Mouse (Mus musculus) skeletal muscle tissue, adult 2 months (tissue): ENCODE measurements around the gene Tfdp2.

Experiments used
- DNase-seq: peaks from one replicate; pipeline ENCODE4 v3.0.0-alpha.2; 2012; ENCODE audit warnings: low read depth, low spot score

The Tfdp2 gene

GRCm38 (mm10) chr9:96228285-96228684, 32.2 kb downstream of the Tfdp2 start:
- DNase-seq = no peak

GRCm38 (mm10) chr9:96230271-96230670, 34.2 kb downstream of the Tfdp2 start:
- no peak for DNase-seq

- no peak for DNase-seq
Measured at GRCm38 (mm10) chr9:96235477-96235876, 39.4 kb downstream of the Tfdp2 start.

GRCm38 (mm10) chr9:96237391-96237790, 41.3 kb downstream of the Tfdp2 start:
- DNase-seq = no peak

GRCm38 (mm10) chr9:96238286-96238685, 42.2 kb downstream of the Tfdp2 start:
- DNase-seq = no peak

GRCm38 (mm10) chr9:96241134-96242097, 45.3 kb downstream of the Tfdp2 start:
- peak; percentile 13 for DNase-seq

GRCm38 (mm10) chr9:96243915-96244314, 47.8 kb downstream of the Tfdp2 start:
- no peak for DNase-seq

- DNase-seq = no peak
Measured at GRCm38 (mm10) chr9:96254812-96255211, 58.7 kb downstream of the Tfdp2 start.

- DNase-seq = no peak
Measured at GRCm38 (mm10) chr9:96258478-96258877, 62.4 kb downstream of the Tfdp2 start.

GRCm38 (mm10) chr9:96259017-96259512, 63.0 kb downstream of the Tfdp2 start:
- peak; percentile 13 for DNase-seq

GRCm38 (mm10) chr9:96259753-96260520, 63.9 kb downstream of the Tfdp2 start:
- DNase-seq = no peak

- no peak for DNase-seq
Measured at GRCm38 (mm10) chr9:96261101-96261500, 65.0 kb downstream of the Tfdp2 start.

GRCm38 (mm10) chr9:96261980-96262379, 65.9 kb downstream of the Tfdp2 start:
- no peak for DNase-seq

- DNase-seq = no peak
Measured at GRCm38 (mm10) chr9:96266793-96267558, 70.9 kb downstream of the Tfdp2 start.

- no peak for DNase-seq
Measured at GRCm38 (mm10) chr9:96267559-96267948, 71.5 kb downstream of the Tfdp2 start.

- DNase-seq = no peak
Measured at GRCm38 (mm10) chr9:96269726-96270125, 73.7 kb downstream of the Tfdp2 start.

GRCm38 (mm10) chr9:96275543-96275942, 79.5 kb downstream of the Tfdp2 start:
- DNase-seq = no peak

GRCm38 (mm10) chr9:96281497-96281896, 85.4 kb downstream of the Tfdp2 start:
- no peak for DNase-seq

GRCm38 (mm10) chr9:96282082-96282481, 86.0 kb downstream of the Tfdp2 start:
- no peak for DNase-seq

- DNase-seq = no peak
Measured at GRCm38 (mm10) chr9:96284916-96285315, 88.8 kb downstream of the Tfdp2 start.

- DNase-seq = no peak
Measured at GRCm38 (mm10) chr9:96292144-96292543, 96.1 kb downstream of the Tfdp2 start.
